Mouse (Mus musculus): Measurements from ENCODE around the gene Pf4. TPM values are rescaled to one million over a fixed set of nuclear protein-coding genes. Genes with fewer than 3 reads are reported as not detected.

Gene Pf4
- polyA plus RNA-seq (2014; fragmentation: Illumina TruSeq; extraction: RNeasy Lipid Tissue Mini Kit (QIAGEN cat#74804); ENCODE audit: low read depth, low replicate concordance) = 1.7 TPM

DNA sequence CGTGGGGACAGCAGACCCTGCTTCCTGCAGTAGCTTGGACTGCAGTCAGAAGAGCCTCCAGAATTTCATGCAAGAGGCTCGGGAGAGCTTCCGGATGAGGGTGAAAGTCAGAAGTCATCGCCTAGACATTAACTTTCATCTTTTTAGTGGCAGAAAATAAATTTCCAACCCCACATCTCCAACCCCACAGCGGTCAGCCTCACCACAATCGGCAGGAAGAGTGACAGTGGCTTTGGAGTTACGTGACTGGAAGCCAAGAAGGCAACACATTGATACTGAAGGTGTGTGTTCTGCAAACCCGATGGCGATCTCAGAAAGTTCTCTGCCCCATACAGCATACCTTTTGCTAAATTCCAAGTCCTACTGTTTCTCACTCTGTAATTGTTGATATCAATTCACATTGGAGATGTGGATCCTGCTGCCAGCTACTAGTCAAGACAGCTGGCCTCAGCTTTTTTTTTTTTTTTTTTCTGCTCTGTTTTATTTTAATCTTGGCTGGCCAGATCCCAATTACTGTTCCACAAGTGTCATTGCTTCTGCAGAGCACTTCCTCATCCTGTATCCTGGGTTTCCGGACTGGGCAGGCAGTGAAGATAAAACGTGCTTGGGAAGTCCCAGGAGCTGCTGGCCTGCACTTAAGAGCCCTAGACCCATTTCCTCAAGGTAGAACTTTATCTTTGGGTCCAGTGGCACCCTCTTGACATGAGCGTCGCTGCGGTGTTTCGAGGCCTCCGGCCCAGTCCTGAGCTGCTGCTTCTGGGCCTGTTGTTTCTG, at the start of gene Pf4:
TSS of gene Pf4 (plus strand) at position 556 of the 774 bp plus-strand sequence.

DNA sequence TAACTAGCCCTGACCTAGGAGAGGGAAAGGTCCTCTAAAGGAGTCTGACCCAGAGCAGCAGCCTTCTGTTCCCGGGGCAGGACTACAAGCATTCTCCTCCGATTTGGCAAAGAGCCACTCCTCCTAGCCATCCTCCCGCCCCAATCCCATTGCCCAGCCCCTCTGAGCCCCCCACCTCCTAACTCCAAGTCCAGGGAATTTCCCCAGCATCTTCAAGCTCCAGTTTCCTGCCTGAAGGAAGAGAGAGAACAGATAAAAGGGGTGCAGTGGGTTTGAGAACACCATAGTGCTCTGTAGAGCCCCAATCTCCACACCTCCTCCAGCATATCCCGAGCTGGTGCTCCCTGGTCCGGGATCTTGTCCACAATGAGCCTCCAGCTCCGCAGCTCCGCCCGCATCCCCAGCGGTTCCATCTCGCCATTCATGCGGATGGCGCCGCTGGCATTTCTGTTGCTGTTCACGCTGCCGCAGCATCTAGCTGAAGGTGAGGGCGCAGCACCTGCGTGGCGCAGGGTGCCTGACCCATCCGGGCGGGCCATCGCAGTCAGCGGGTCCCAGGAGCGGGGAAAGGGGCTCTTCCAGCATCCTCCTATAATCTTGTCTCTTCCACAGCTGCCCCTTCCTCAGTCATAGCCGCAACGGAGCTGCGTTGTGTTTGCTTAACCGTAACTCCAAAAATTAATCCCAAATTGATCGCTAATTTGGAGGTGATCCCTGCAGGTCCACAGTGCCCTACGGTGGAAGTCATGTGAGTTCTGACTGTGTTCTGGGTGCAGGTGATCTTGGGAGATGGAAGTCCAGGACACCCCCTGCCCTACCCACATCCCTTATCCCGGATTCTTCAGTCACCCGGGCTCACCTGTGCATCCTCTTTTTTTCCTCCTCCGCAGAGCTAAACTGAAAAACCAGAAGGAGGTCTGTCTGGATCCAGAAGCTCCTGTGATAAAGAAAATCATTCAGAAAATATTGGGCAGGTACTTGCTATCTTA, 12.9 kb upstream of the Pf4 start, which contains the start of gene Cxcl5:
TSS of gene Cxcl5 (plus strand) at position 284 of the 989 bp plus-strand sequence.

DNA sequence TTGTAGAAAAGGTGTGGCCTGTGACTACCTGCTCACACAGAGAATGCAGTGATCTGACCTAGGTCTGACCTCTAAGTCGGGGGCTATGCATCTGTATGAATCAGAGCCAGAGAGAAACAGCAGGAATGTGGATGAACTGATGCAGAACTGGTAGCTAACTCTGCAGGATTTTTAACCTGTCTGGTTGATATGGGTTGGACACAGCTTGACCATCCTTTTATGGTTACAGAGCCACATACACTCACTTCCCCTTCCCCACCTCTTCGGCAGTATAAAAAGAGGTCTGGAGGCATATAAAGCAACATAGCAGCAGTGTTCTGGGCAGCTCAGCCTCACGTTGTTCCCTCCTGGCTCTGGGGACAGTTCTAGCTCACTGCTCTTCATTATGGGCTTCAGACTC, 4.0 kb upstream of the Pf4 start, which contains the start of gene Ppbp:
TSS of gene Ppbp (plus strand) at position 301 of the 400 bp plus-strand sequence.

DNA sequence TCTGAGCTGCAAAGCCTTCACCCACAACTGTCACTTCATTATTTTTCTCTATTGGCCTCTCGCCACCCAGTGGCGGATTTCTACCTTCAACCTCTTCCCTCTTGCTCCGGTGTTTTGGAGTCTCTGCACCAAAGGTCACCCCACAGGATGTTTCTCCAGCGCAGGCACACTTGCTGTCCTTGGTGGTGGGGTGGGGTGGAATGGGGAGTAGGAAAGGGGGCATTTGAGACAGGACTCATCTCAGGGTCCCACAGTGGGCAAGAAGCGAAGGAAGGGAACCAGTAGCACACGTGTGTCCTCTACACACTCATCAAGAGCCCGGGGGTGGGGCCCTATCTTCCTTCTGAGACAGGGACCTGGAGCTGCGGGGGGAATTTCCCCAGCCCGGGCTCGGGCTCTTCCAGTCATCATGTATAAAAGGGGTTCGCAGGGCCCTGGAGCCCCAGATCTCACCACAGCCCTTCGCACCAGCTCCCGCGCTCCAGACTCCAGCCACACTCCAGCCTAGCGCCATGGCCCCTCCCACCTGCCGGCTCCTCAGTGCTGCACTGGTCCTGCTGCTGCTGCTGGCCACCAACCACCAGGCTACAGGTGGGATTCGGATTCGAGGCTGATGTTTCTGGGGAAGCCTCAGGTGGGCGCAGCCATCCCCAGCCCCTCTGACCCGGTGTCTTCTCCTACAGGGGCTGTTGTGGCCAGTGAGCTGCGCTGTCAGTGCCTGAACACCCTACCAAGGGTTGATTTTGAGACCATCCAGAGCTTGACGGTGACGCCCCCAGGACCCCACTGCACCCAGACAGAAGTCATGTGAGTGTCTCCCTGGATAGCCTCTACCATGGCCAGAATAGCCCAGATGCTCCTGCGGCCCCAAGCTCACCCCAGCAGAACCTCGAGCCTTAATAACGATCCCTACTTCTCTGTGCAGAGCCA, 13.7 kb downstream of the Pf4 start, which contains the start of gene Cxcl3:
TSS of gene Cxcl3 (plus strand) at position 445 of the 930 bp plus-strand sequence.

DNA sequence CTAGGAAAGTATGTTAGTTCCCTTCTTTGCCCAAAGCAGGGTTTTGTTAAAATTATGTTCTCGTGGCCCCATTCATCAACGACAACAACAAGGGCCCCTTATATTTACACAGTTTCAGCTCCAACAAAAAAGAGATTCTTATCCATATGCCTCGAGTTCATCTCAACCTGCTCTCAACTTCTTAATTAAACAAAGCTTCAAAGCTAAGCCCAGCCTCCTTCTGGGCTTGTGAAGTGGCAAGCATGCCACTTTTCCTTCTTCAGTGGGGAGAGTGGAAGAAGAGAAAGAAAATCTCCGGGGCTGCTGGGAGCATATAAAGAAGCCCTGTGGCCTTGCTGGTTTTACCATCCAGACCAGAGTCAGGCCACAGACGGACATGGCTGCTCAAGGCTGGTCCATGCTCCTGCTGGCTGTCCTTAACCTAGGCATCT, 22.0 kb downstream of the Pf4 start, which contains the start of gene Cxcl15:
TSS of gene Cxcl15 (plus strand) at position 340 of the 431 bp plus-strand sequence.

Other genes with a start within 250 kb of the Pf4 start
- gene 5830473C10Rik, start 211.3 kb upstream of the Pf4 start, polyA plus RNA-seq (2014; fragmentation: Illumina TruSeq; extraction: RNeasy Lipid Tissue Mini Kit (QIAGEN cat#74804); ENCODE audit: low read depth, low replicate concordance) = 27.2 TPM
- gene Rassf6, start 131.8 kb upstream of the Pf4 start, polyA plus RNA-seq (2014; fragmentation: Illumina TruSeq; extraction: RNeasy Lipid Tissue Mini Kit (QIAGEN cat#74804); ENCODE audit: low read depth, low replicate concordance) = 20.6 TPM
- gene Cxcl5, start 13.1 kb upstream of the Pf4 start, polyA plus RNA-seq (2014; fragmentation: Illumina TruSeq; extraction: RNeasy Lipid Tissue Mini Kit (QIAGEN cat#74804); ENCODE audit: low read depth, low replicate concordance) = 0.50 TPM
- gene Ppbp, start 3.9 kb upstream of the Pf4 start, polyA plus RNA-seq (2014; fragmentation: Illumina TruSeq; extraction: RNeasy Lipid Tissue Mini Kit (QIAGEN cat#74804); ENCODE audit: low read depth, low replicate concordance) = 0.37 TPM
- gene Cxcl3, start 13.7 kb downstream of the Pf4 start, polyA plus RNA-seq (2014; fragmentation: Illumina TruSeq; extraction: RNeasy Lipid Tissue Mini Kit (QIAGEN cat#74804); ENCODE audit: low read depth, low replicate concordance) = not detected
- gene Cxcl15, start 22.1 kb downstream of the Pf4 start, polyA plus RNA-seq (2014; fragmentation: Illumina TruSeq; extraction: RNeasy Lipid Tissue Mini Kit (QIAGEN cat#74804); ENCODE audit: low read depth, low replicate concordance) = not detected
- gene Cxcl1, start 118.8 kb downstream of the Pf4 start, polyA plus RNA-seq (2014; fragmentation: Illumina TruSeq; extraction: RNeasy Lipid Tissue Mini Kit (QIAGEN cat#74804); ENCODE audit: low read depth, low replicate concordance) = 17.5 TPM
- gene Cxcl2, start 131.4 kb downstream of the Pf4 start, polyA plus RNA-seq (2014; fragmentation: Illumina TruSeq; extraction: RNeasy Lipid Tissue Mini Kit (QIAGEN cat#74804); ENCODE audit: low read depth, low replicate concordance) = not detected
- 7.2 TPM for gene Mthfd2l, start 158.7 kb downstream of the Pf4 start, polyA plus RNA-seq (2014; fragmentation: Illumina TruSeq; extraction: RNeasy Lipid Tissue Mini Kit (QIAGEN cat#74804); ENCODE audit: low read depth, low replicate concordance)